In genomic region chr8:118239186-118239585, GRCm38 (mm10) we compare ENCODE assay signal across 18 mouse cellular contexts. TPM values are rescaled to one million over a fixed set of nuclear protein-coding genes. Genes with fewer than 3 reads are reported as not detected.
"Had no signal": no experiment of that assay in that cellular context is flagged by ENCODE, and none has a peak within 500 bp of the region (broad histone marks: within the 10 kb centered on the region; RNA-seq: fewer than 3 reads in every experiment).

No protein-coding gene starts in this region.

- H3K36me3 ChIP-seq: kidney, embryonic 15.5 days; limb, embryonic 12.5 days; liver, embryonic 13.5 days; lung, embryonic 15.5 days; midbrain, embryonic 15.5 days; neural tube, embryonic 12.5 days had no signal

- H3K27me3 ChIP-seq: kidney, embryonic 15.5 days; limb, embryonic 12.5 days; liver, embryonic 13.5 days; lung, embryonic 15.5 days; megakaryocyte, embryonic 14.5 days; midbrain, embryonic 15.5 days; neural tube, embryonic 12.5 days had no signal

- H3K9me3 ChIP-seq: kidney, embryonic 15.5 days; limb, embryonic 12.5 days; liver, embryonic 13.5 days; lung, embryonic 15.5 days; midbrain, embryonic 15.5 days; neural tube, embryonic 12.5 days had no signal

- DNase-seq: kidney, postnatal 14 days; liver; liver, embryonic 13.5 days; liver, postnatal 0 days; lung, postnatal 14 days; right cerebral cortex, adult 18-20 months; thymus, adult 18-20 months; thymus, postnatal 14 days had no signal

- H3K4me3 ChIP-seq: kidney, embryonic 15.5 days; limb, embryonic 12.5 days; liver, embryonic 13.5 days; lung, embryonic 15.5 days; megakaryocyte, embryonic 14.5 days; midbrain, embryonic 15.5 days; neural tube, embryonic 12.5 days had no signal

- H3K4me1 ChIP-seq: kidney, embryonic 15.5 days; limb, embryonic 12.5 days; liver, embryonic 13.5 days; lung, embryonic 15.5 days; megakaryocyte, embryonic 14.5 days; midbrain, embryonic 15.5 days; neural tube, embryonic 12.5 days had no signal

- ATAC-seq: liver, postnatal 0 days; midbrain, embryonic 15.5 days had no signal

- H3K9ac ChIP-seq: kidney, embryonic 15.5 days; limb, embryonic 12.5 days; liver, embryonic 13.5 days; liver, postnatal 0 days; lung, embryonic 15.5 days; midbrain, embryonic 15.5 days; neural tube, embryonic 12.5 days had no signal

- H3K4me2 ChIP-seq: kidney, embryonic 15.5 days; limb, embryonic 12.5 days; liver, embryonic 13.5 days; lung, embryonic 15.5 days; midbrain, embryonic 11.5 days; midbrain, embryonic 15.5 days; neural tube, embryonic 12.5 days had no signal

- H3K27ac ChIP-seq: kidney, embryonic 15.5 days; limb, embryonic 12.5 days; liver, embryonic 13.5 days; lung, embryonic 15.5 days; macrophage; midbrain, embryonic 15.5 days; neural tube, embryonic 12.5 days had no signal

RNA-seq across cellular contexts. Expression of gene Cdh13, which starts 44.3 kb away (rescaled TPM):
- total RNA-seq: monocyte, adult 5-6 weeks; neutrophil, adult 5-6 weeks had no signal
- polyA plus RNA-seq: macrophage had no signal
